Mouse (Mus musculus) right cerebral cortex, postnatal 25 days (tissue): ENCODE results near the gene Abcf3.

Experiments used
- DNase-seq: peaks from one replicate; pipeline ENCODE4 v3.0.0; 2022

Gene Abcf3

GRCm38 (mm10) chr16:20545696-20546095 is 2.7 kb upstream of the Abcf3 start:
- no peak for DNase-seq

GRCm38 (mm10) chr16:20547423-20547822 is 954 bp upstream of the Abcf3 start:
- DNase-seq: no peak

GRCm38 (mm10) chr16:20549161-20549560 is 784 bp downstream of the Abcf3 start:
- DNase-seq: no peak

GRCm38 (mm10) chr16:20551691-20552090 is 3.3 kb downstream of the Abcf3 start:
- DNase-seq: no peak

- no peak for DNase-seq
Measured at GRCm38 (mm10) chr16:20552594-20552993, 4.2 kb downstream of the Abcf3 start.

- no peak for DNase-seq
Measured at GRCm38 (mm10) chr16:20555000-20555399, 6.6 kb downstream of the Abcf3 start.

- DNase-seq: no peak
Measured at GRCm38 (mm10) chr16:20557381-20557780, 9.0 kb downstream of the Abcf3 start.

GRCm38 (mm10) chr16:20565075-20565474 is 16.7 kb downstream of the Abcf3 start:
- DNase-seq: no peak

- peak; percentile 56 for DNase-seq
Measured at GRCm38 (mm10) chr16:20589366-20589938, 41.1 kb downstream of the Abcf3 start, which contains the start of gene Vwa5b2. TSS of gene Vwa5b2 (plus strand) at chr16:20589471.

GRCm38 (mm10) chr16:20589939-20590679 is 41.7 kb downstream of the Abcf3 start:
- DNase-seq: peak; percentile 71

- no peak for DNase-seq
Measured at GRCm38 (mm10) chr16:20590680-20591038, 42.3 kb downstream of the Abcf3 start.

- DNase-seq: no peak
Measured at GRCm38 (mm10) chr16:20591076-20591705, 42.8 kb downstream of the Abcf3 start.

GRCm38 (mm10) chr16:20595060-20595673 is 46.8 kb downstream of the Abcf3 start:
- no peak for DNase-seq

GRCm38 (mm10) chr16:20595737-20596136 is 47.4 kb downstream of the Abcf3 start:
- no peak for DNase-seq

GRCm38 (mm10) chr16:20596687-20597441 is 48.5 kb downstream of the Abcf3 start:
- DNase-seq: no peak

GRCm38 (mm10) chr16:20600511-20600910 is 52.1 kb downstream of the Abcf3 start:
- DNase-seq: no peak

- DNase-seq: no peak
Measured at GRCm38 (mm10) chr16:20604705-20605104, 56.3 kb downstream of the Abcf3 start.

GRCm38 (mm10) chr16:20610501-20611356 is 62.4 kb downstream of the Abcf3 start:
- peak; percentile 81 for DNase-seq
